Mouse (Mus musculus) CH12.LX (cell line): ENCODE data around the gene Mapk11.

ENCODE experiments used
- CTCF ChIP-seq, 2 experiments: IDR thresholded peaks in 1 of 2; conservative IDR thresholded peaks in 1 of 2; 2 replicates each; pipeline ENCODE4 v1.5.1; 2011 to 2012; ENCODE audit warnings: low read depth in 2 of 2, low read length in 2 of 2, improper control_type of control experiment in 1 of 2, inconsistent platforms in 1 of 2, mild to moderate bottlenecking in 1 of 2, moderate library complexity in 1 of 2
- ELF1 ChIP-seq: IDR thresholded peaks from 2 replicates; pipeline ENCODE4 v1.6.1; 2014; ENCODE audit warnings: low read depth, mild to moderate bottlenecking, inconsistent platforms, low read length, improper control_type of control experiment
- MAFK ChIP-seq: IDR thresholded peaks from 2 replicates; pipeline ENCODE4 v1.6.1; 2011; ENCODE audit warnings: low read length, improper control_type of control experiment; ENCODE audit not compliant: insufficient replicate concordance
- MAZ ChIP-seq: IDR thresholded peaks from 2 replicates; pipeline ENCODE4 v1.6.1; 2012; ENCODE audit warnings: low read depth, mild to moderate bottlenecking, inconsistent platforms, low read length, improper control_type of control experiment, moderate library complexity
- NRF1 ChIP-seq: IDR thresholded peaks from 2 replicates; pipeline ENCODE4 v1.6.1; 2014; ENCODE audit warnings: low read depth, mild to moderate bottlenecking, inconsistent platforms, low read length, improper control_type of control experiment, moderate library complexity
- POLR2A ChIP-seq: IDR thresholded peaks from 2 replicates; pipeline ENCODE4 v1.6.1; 2011; ENCODE audit warnings: low read depth, mild to moderate bottlenecking, improper control_type of control experiment, low read length

DNA sequence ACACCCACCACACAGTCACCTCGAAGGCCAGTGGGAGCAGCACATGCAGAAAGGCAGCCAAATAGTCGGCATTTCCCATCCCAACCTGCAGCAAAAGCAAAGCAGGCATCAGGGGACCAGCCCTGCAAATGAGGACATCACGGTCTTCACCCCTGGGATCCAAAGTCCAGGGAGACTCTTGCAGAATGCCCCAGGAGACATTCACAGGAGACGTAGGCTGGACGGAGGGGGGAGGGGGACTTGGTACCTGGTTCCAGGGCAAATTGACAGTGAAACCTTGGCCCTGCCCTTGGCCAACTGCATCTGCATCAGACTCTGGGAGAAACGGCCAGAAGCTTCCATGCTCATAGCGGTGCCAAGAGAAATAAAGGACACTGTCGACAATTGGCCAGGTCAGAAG, 22.8 kb downstream of the Mapk11 start:
- TF ChIP-seq NRF1 (no peak), MAFK (no peak), ELF1 (no peak), POLR2A (no peak), CTCF (conservative IDR thresholded peaks at IDR 0.05 in 1 of 2, IDR thresholded peaks at IDR 0.05 in 1 of 2; ENCODE audit: low read depth in 2 of 2, low read length in 2 of 2) (no peak), MAZ (no peak)
